Mouse (Mus musculus): ENCODE measurements at regions not wholly inside any gene's neighbourhood (a gene's known extent, or its start where the extent isn't known, plus 50 kb on each side); places are given as distances from the start of the nearest gene placed in this dataset.
A peak's percentile ranks its signal among the peaks of the same experiment; 100 is the strongest.

GRCm38 (mm10) chr1:6059090-6059489, 1251.4 kb downstream of the Gm37988 start:
- H3K27me3 ChIP-seq = no peaks in the 10 kb centered on the region
- H3K9me3 ChIP-seq (replicated peaks) = no peaks in the 10 kb centered on the region
- ATAC-seq (replicated peaks; ENCODE audit: insufficient number of reproducible peaks, insufficient read depth, low FRiP score, low read depth) = no peak
- no peak overlapping the region for H3K9ac ChIP-seq
- WGBS = 73% methylated on average over 1 of the region's 1 CpGs
- no peak overlapping the region for H3K4me3 ChIP-seq
- H3K27ac ChIP-seq = no peak overlapping the region
- no peak overlapping the region for H3K4me2 ChIP-seq
- no peaks in the 10 kb centered on the region for H3K4me1 ChIP-seq (replicated peaks)
- no peaks in the 10 kb centered on the region for H3K36me3 ChIP-seq

- H3K4me1 ChIP-seq (replicated peaks) = peaks cover 5% of the 10 kb centered on the region; the same call in 1 of the 2 replicates
- no peaks in the 10 kb centered on the region for H3K9me3 ChIP-seq (replicated peaks)
- WGBS = 26% methylated on average over 4 of the region's 4 CpGs
- no peak overlapping the region for H3K9ac ChIP-seq
- no peaks in the 10 kb centered on the region for H3K27me3 ChIP-seq
- no peaks in the 10 kb centered on the region for H3K36me3 ChIP-seq
- no peak overlapping the region for H3K4me2 ChIP-seq
- H3K4me3 ChIP-seq = no peak overlapping the region
- 0 out of 2 replicates have a peak, but pooled peaks have one; percentile 60 for ATAC-seq (replicated peaks; ENCODE audit: insufficient number of reproducible peaks, insufficient read depth, low FRiP score, low read depth)
- no peak overlapping the region for H3K27ac ChIP-seq
Measured at GRCm38 (mm10) chr1:6076543-6076942, 1268.9 kb downstream of the Gm37988 start.

- ATAC-seq (replicated peaks; ENCODE audit: insufficient number of reproducible peaks, insufficient read depth, low FRiP score, low read depth) = no peak
- Histone ChIP-seq H3K36me3 (no peaks in the 10 kb centered on the region), H3K4me2 (no peak overlapping the region), H3K4me1 (replicated peaks) (no peaks in the 10 kb centered on the region; the same call in 1 of the 2 replicates), H3K27me3 (no peaks in the 10 kb centered on the region), H3K4me3 (no peak overlapping the region), H3K9ac (no peak overlapping the region), H3K27ac (no peak overlapping the region), H3K9me3 (replicated peaks) (no peaks in the 10 kb centered on the region)
- 80% methylated on average over 2 of the region's 2 CpGs for WGBS
Measured at GRCm38 (mm10) chr1:6081876-6082275, 1274.2 kb downstream of the Gm37988 start.

GRCm38 (mm10) chr1:6094162-6094934, 1286.7 kb downstream of the Gm37988 start:
- Histone ChIP-seq H3K4me2 (no peak overlapping the region), H3K27me3 (no peaks in the 10 kb centered on the region), H3K27ac (no peak overlapping the region), H3K4me1 (replicated peaks) (no peaks in the 10 kb centered on the region), H3K36me3 (no peaks in the 10 kb centered on the region), H3K4me3 (no peak overlapping the region), H3K9ac (no peak overlapping the region), H3K9me3 (replicated peaks) (no peaks in the 10 kb centered on the region)
- no peak for ATAC-seq (replicated peaks; ENCODE audit: insufficient number of reproducible peaks, insufficient read depth, low FRiP score, low read depth)
- WGBS = 70% methylated on average over 3 of the region's 3 CpGs

GRCm38 (mm10) chr1:6117557-6117956, 1309.9 kb downstream of the Gm37988 start:
- Histone ChIP-seq H3K4me3 (no peak overlapping the region), H3K4me2 (no peak overlapping the region), H3K9me3 (replicated peaks) (no peaks in the 10 kb centered on the region), H3K9ac (no peak overlapping the region), H3K27me3 (no peaks in the 10 kb centered on the region), H3K4me1 (replicated peaks) (no peaks in the 10 kb centered on the region), H3K27ac (no peak overlapping the region), H3K36me3 (no peaks in the 10 kb centered on the region)
- WGBS = 45% methylated on average over 1 of the region's 1 CpGs
- ATAC-seq (replicated peaks; ENCODE audit: insufficient number of reproducible peaks, insufficient read depth, low FRiP score, low read depth) = no peak

GRCm38 (mm10) chr1:6135066-6135465, 1327.4 kb downstream of the Gm37988 start:
- no peak overlapping the region for H3K27ac ChIP-seq
- ATAC-seq (replicated peaks; ENCODE audit: insufficient number of reproducible peaks, insufficient read depth, low FRiP score, low read depth) = no peak
- 13% methylated on average over 3 of the region's 3 CpGs for WGBS

GRCm38 (mm10) chr1:6140245-6140644, 1332.6 kb downstream of the Gm37988 start:
- no peak overlapping the region for H3K27ac ChIP-seq
- H3K4me3 ChIP-seq = no peak overlapping the region
- H3K4me2 ChIP-seq = no peak overlapping the region
- ATAC-seq (replicated peaks; ENCODE audit: insufficient number of reproducible peaks, insufficient read depth, low FRiP score, low read depth) = no peak
- no peaks in the 10 kb centered on the region for H3K36me3 ChIP-seq
- no peaks in the 10 kb centered on the region for H3K27me3 ChIP-seq
- H3K4me1 ChIP-seq (replicated peaks) = no peaks in the 10 kb centered on the region
- WGBS = 74% methylated on average over 4 of the region's 4 CpGs
- no peaks in the 10 kb centered on the region for H3K9me3 ChIP-seq (replicated peaks)
- no peak overlapping the region for H3K9ac ChIP-seq

More at GRCm38 (mm10) chr1:6135066-6135465, 1327.4 kb downstream of the Gm37988 start:
- Histone ChIP-seq H3K9ac (no peak overlapping the region), H3K4me3 (no peak overlapping the region), H3K4me2 (no peak overlapping the region), H3K27me3 (no peaks in the 10 kb centered on the region), H3K4me1 (replicated peaks) (no peaks in the 10 kb centered on the region), H3K36me3 (no peaks in the 10 kb centered on the region), H3K9me3 (replicated peaks) (no peaks in the 10 kb centered on the region)

GRCm38 (mm10) chr1:6142816-6143215, 1335.1 kb downstream of the Gm37988 start:
- Histone ChIP-seq H3K27ac (no peak overlapping the region), H3K36me3 (no peaks in the 10 kb centered on the region), H3K4me2 (no peak overlapping the region), H3K4me1 (replicated peaks) (no peaks in the 10 kb centered on the region), H3K4me3 (no peak overlapping the region), H3K27me3 (no peaks in the 10 kb centered on the region), H3K9me3 (replicated peaks) (no peaks in the 10 kb centered on the region), H3K9ac (no peak overlapping the region)
- ATAC-seq (replicated peaks; ENCODE audit: insufficient number of reproducible peaks, insufficient read depth, low FRiP score, low read depth) = no peak
- WGBS = 65% methylated on average over 2 of the region's 2 CpGs

GRCm38 (mm10) chr1:6143891-6144290, 1336.2 kb downstream of the Gm37988 start:
- no peak overlapping the region for H3K27ac ChIP-seq
- no peak overlapping the region for H3K9ac ChIP-seq
- no peaks in the 10 kb centered on the region for H3K4me1 ChIP-seq (replicated peaks)
- 40% methylated on average over 1 of the region's 1 CpGs for WGBS
- no peaks in the 10 kb centered on the region for H3K9me3 ChIP-seq (replicated peaks)
- no peak overlapping the region for H3K4me3 ChIP-seq
- H3K27me3 ChIP-seq = no peaks in the 10 kb centered on the region
- ATAC-seq (replicated peaks; ENCODE audit: insufficient number of reproducible peaks, insufficient read depth, low FRiP score, low read depth) = no peak
- H3K4me2 ChIP-seq = no peak overlapping the region
- no peaks in the 10 kb centered on the region for H3K36me3 ChIP-seq

GRCm38 (mm10) chr1:6152436-6152835, 1344.7 kb downstream of the Gm37988 start:
- no peak for ATAC-seq (replicated peaks; ENCODE audit: insufficient number of reproducible peaks, insufficient read depth, low FRiP score, low read depth)
- no peaks in the 10 kb centered on the region for H3K27me3 ChIP-seq

More at GRCm38 (mm10) chr1:6152436-6152835, 1344.7 kb downstream of the Gm37988 start:
- Histone ChIP-seq H3K9ac (no peak overlapping the region), H3K27ac (no peak overlapping the region), H3K4me3 (no peak overlapping the region), H3K9me3 (replicated peaks) (no peaks in the 10 kb centered on the region), H3K4me2 (no peak overlapping the region), H3K36me3 (no peaks in the 10 kb centered on the region), H3K4me1 (replicated peaks) (no peaks in the 10 kb centered on the region)
- WGBS = 30% methylated on average over 3 of the region's 3 CpGs
